Mouse (Mus musculus) neural tube, embryonic 15.5 days (tissue): ENCODE results near the gene R3hdm2. TPM values are rescaled to one million over a fixed set of nuclear protein-coding genes. Genes with fewer than 3 reads are reported as not detected.
A peak's percentile ranks its signal among the peaks of the same experiment; 100 is the strongest.

Source experiments
- ATAC-seq: fragments of 200-750 bp; cut with Nextera tagmentation; 2 replicates; pipeline ENCODE4 v1.8.0; 2017; ENCODE audit warnings: mild to moderate bottlenecking, moderate TSS enrichment, moderate library complexity; ENCODE audit not compliant: low FRiP score
- H3K27ac ChIP-seq: fragments of 300-500 bp; sonication (generic); replicated peaks from 2 replicates; pipeline ENCODE4 v1.5.1; 2015; ENCODE audit warnings: mild to moderate bottlenecking, inconsistent platforms
- H3K27me3 ChIP-seq: fragments of 300-500 bp; sonication (generic); replicated peaks from 2 replicates; pipeline ENCODE4 v1.6.1; 2015; ENCODE audit warnings: inconsistent platforms
- H3K36me3 ChIP-seq: fragments of 300-500 bp; sonication (generic); 2 replicates; pipeline ENCODE4 v1.6.1; 2015; ENCODE audit warnings: inconsistent platforms
- H3K4me1 ChIP-seq: fragments of 300-500 bp; sonication (generic); 2 replicates; pipeline ENCODE4 v1.6.1; 2015; ENCODE audit warnings: inconsistent platforms
- H3K4me2 ChIP-seq: fragments of 300-500 bp; sonication (generic); 2 replicates; pipeline ENCODE4 v1.6.1; 2015; ENCODE audit warnings: inconsistent platforms, mild to moderate bottlenecking, moderate library complexity
- H3K4me3 ChIP-seq: fragments of 300-500 bp; sonication (generic); replicated peaks from 2 replicates; pipeline ENCODE4 v1.5.1; 2015; ENCODE audit warnings: mild to moderate bottlenecking, inconsistent platforms
- H3K9ac ChIP-seq: fragments of 300-500 bp; sonication (generic); replicated peaks from 2 replicates; pipeline ENCODE4 v1.6.1; 2015; ENCODE audit warnings: mild to moderate bottlenecking, inconsistent platforms
- H3K9me3 ChIP-seq: fragments of 300-500 bp; sonication (generic); replicated peaks from 2 replicates; pipeline ENCODE4 v1.6.1; 2016; ENCODE audit warnings: inconsistent platforms
- WGBS: fragments of 180-500 bp; shearing (Covaris S2); methylation state at CpG from one replicate; pipeline ENCODE4 v1.1.7; 2015; ENCODE audit warnings: mixed read lengths; 5-methylcytosine and 5-hydroxymethylcytosine counted together
- polyA plus RNA-seq: library from polyadenylated mRNA; unstranded; fragments of >200 nt; fragmentation: Nextera tagmentation; extraction: Ambion mirVana; gene quantifications from 2 replicates; pipeline ENCODE4 v1.2.1, GENCODE M21; 2015

Gene R3hdm2
- polyA plus RNA-seq, 1 experiment from 2014 or later = 30.7 TPM

- Histone ChIP-seq H3K36me3 (no peaks in the 10 kb centered on the region), H3K4me1 (peaks cover 8% of the 10 kb centered on the region; the same call in 1 of the 2 replicates), H3K9me3 (no peaks in the 10 kb centered on the region), H3K27me3 (0 out of 2 replicates have a peak, but pooled peaks cover 2% of the 10 kb centered on the region), H3K9ac (no peak overlapping the region), H3K4me3 (no peak overlapping the region), H3K27ac (no peak overlapping the region), H3K4me2 (no peak overlapping the region)
- 57% methylated on average over 10 of the region's 10 CpGs for WGBS
- ATAC-seq = no peak
Observed at GRCm38 (mm10) chr10:127355336-127355735, 24.8 kb upstream of the R3hdm2 start.

GRCm38 (mm10) chr10:127360714-127361113 lies 19.4 kb upstream of the R3hdm2 start:
- H3K9me3 ChIP-seq = no peaks in the 10 kb centered on the region
- no peak overlapping the region for H3K4me2 ChIP-seq
- no peak overlapping the region for H3K9ac ChIP-seq
- H3K4me3 ChIP-seq = no peak overlapping the region
- ATAC-seq = no peak
- 84% methylated on average over 3 of the region's 3 CpGs for WGBS
- H3K27ac ChIP-seq = no peak overlapping the region
- H3K36me3 ChIP-seq = no peaks in the 10 kb centered on the region
- no peaks in the 10 kb centered on the region for H3K4me1 ChIP-seq
- H3K27me3 ChIP-seq = no peaks in the 10 kb centered on the region

GRCm38 (mm10) chr10:127367116-127367515 lies 13.0 kb upstream of the R3hdm2 start:
- no peak overlapping the region for H3K4me2 ChIP-seq
- no peaks in the 10 kb centered on the region for H3K27me3 ChIP-seq
- no peak overlapping the region for H3K9ac ChIP-seq
- no peak for ATAC-seq
- H3K9me3 ChIP-seq = no peaks in the 10 kb centered on the region
- H3K27ac ChIP-seq = no peak overlapping the region
- no peak overlapping the region for H3K4me3 ChIP-seq
- no peaks in the 10 kb centered on the region for H3K36me3 ChIP-seq
- H3K4me1 ChIP-seq = no peaks in the 10 kb centered on the region
- 87% methylated on average over 5 of the region's 5 CpGs for WGBS

DNA sequence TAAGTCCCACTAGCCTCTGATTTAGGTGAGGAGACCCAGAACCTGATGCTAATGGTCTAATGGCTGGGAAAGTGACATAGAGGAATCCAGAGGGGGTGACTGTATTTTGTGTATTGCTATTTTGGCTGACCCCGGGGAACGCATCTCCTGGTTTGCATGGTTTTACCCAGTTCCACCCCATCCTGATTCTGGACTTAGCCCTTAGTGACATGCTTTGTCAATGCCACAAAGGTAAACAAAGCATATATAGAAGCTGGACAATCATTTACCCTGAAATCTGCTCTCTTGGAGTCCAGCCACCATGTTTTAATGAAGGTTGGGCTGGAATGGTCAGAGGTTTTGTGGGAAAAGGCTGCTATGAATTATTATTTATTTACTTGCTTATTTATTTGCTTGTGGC lies 11.9 kb upstream of the R3hdm2 start:
- Histone ChIP-seq H3K4me2 (no peak overlapping the region), H3K9ac (no peak overlapping the region), H3K27me3 (no peaks in the 10 kb centered on the region), H3K4me1 (no peaks in the 10 kb centered on the region), H3K36me3 (no peaks in the 10 kb centered on the region), H3K4me3 (no peak overlapping the region), H3K27ac (no peak overlapping the region), H3K9me3 (no peaks in the 10 kb centered on the region)
- ATAC-seq = no peak
- WGBS = 68% methylated on average over 2 of the region's 2 CpGs

GRCm38 (mm10) chr10:127369834-127370820 lies 10.0 kb upstream of the R3hdm2 start, which contains the start of gene Inhbc:
Gene Inhbc (minus strand): TSS chr10:127370431.
- Histone ChIP-seq H3K9me3 (no peaks in the 10 kb centered on the region), H3K27ac (no peak within 1 kb of the TSS), H3K9ac (no peak within 1 kb of the TSS), H3K27me3 (no peaks in the 10 kb centered on the region), H3K4me1 (no peaks in the 10 kb centered on the region), H3K4me2 (no peak within 1 kb of the TSS), H3K4me3 (no peak within 1 kb of the TSS), H3K36me3 (no peaks in the 10 kb centered on the region)
- ATAC-seq = no peak
- WGBS = 83% methylated on average over 22 of the region's 22 CpGs

DNA sequence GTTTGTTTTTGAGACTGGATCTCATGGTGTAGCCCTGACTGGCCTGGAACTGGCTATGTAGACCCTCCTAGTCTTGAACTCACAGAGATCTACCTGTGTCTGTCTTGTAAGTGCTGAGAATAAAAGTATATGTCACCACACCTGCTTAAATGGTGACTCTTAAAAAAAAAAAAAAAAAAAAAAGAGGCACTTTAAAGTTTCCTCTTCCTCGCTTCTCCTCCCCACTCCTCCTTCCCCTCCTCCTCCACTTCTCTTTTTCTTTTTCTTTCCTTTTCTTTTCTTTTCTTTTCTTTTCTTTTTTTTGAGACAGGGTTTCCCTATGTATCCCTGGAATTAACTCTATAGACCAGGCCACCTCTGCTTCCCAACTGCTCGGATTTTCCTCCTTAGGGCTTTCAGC lies 9.1 kb upstream of the R3hdm2 start:
- Histone ChIP-seq H3K9ac (no peak overlapping the region), H3K4me1 (no peaks in the 10 kb centered on the region), H3K27me3 (no peaks in the 10 kb centered on the region), H3K27ac (no peak overlapping the region), H3K4me3 (no peak overlapping the region), H3K4me2 (no peak overlapping the region), H3K36me3 (no peaks in the 10 kb centered on the region), H3K9me3 (no peaks in the 10 kb centered on the region)
- 66% methylated on average over 2 of the region's 2 CpGs for WGBS
- ATAC-seq = no peak

GRCm38 (mm10) chr10:127377700-127378099 lies 2.4 kb upstream of the R3hdm2 start:
- no peak overlapping the region for H3K9ac ChIP-seq
- no peak for ATAC-seq
- 63% methylated on average over 3 of the region's 3 CpGs for WGBS
- H3K27ac ChIP-seq = no peak overlapping the region
- no peak overlapping the region for H3K4me2 ChIP-seq
- H3K4me3 ChIP-seq = no peak overlapping the region
- H3K4me1 ChIP-seq = peaks cover 16% of the 10 kb centered on the region
- no peaks in the 10 kb centered on the region for H3K9me3 ChIP-seq
- no peaks in the 10 kb centered on the region for H3K36me3 ChIP-seq
- no peaks in the 10 kb centered on the region for H3K27me3 ChIP-seq

GRCm38 (mm10) chr10:127379654-127380053 lies 473 bp upstream of the R3hdm2 start:
- Histone ChIP-seq H3K9me3 (no peaks in the 10 kb centered on the region), H3K4me2 (peak overlapping the region; percentile 75), H3K36me3 (no peaks in the 10 kb centered on the region), H3K27me3 (no peaks in the 10 kb centered on the region), H3K4me1 (peaks cover 22% of the 10 kb centered on the region), H3K4me3 (peak overlapping the region; percentile 69), H3K9ac (peak overlapping the region; percentile 89; the same call in 1 of the 2 replicates), H3K27ac (peak overlapping the region; percentile 93)
- 90% methylated on average over 8 of the region's 8 CpGs for WGBS
- no peak for ATAC-seq

DNA sequence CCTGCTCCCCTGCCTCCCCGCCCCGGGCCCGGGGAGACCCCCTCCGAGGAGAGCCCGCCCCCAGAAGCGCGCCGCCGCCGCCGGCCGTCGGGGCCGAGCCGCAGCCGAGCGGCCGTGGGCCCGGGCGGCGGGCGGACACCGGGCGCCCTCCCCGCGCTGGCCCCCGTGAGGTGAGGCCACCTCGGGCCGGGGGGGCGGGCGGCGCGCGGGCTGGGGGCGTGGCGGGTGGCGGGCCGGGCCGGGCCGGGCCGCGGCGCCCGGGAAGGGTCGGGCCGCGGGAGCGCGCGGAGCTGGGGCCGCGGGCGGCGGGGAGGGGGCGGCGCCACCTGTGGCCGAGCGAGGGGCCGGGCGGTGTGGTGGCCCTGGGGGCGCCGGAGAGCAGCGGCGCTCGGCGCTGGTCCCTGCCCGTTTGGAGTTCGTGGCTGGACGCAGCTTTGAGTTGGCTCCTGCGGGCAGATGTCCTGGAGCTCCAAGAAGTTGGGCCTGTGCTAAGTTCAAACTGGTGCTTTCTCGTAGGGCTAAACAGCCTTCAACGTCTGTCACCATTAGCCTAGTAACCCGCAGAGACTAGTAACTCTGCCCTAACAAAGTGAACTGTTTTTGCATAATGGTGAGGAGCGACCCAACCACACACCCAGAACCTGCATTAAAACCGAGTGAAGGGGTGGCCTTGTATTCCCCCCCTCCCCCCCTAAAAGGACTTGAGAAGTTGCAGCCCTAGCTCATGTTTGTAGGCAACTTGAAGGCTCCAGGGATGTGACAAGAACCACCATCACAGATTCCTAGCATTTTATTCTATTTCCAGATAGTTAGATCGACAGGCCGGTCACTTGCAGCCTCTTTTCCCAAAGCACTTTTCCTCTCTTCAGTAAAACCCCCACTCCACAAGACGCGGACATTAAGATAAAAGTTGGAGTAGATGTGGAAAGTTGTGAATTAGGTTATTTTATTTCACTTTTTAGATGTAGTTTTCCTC lies 928 bp downstream of the R3hdm2 start:
- peak overlapping the region; percentile 69 for H3K4me3 ChIP-seq
- H3K27me3 ChIP-seq = no peaks in the 10 kb centered on the region
- no peaks in the 10 kb centered on the region for H3K9me3 ChIP-seq
- peak; percentile 83 for ATAC-seq
- peaks cover 29% of the 10 kb centered on the region for H3K4me1 ChIP-seq
- peak overlapping the region; percentile 75 for H3K4me2 ChIP-seq
- H3K9ac ChIP-seq = peak overlapping the region; percentile 89
- H3K27ac ChIP-seq = peak overlapping the region; percentile 93
- H3K36me3 ChIP-seq = no peaks in the 10 kb centered on the region
- WGBS = 3% methylated on average over 26 of the region's 79 CpGs

DNA sequence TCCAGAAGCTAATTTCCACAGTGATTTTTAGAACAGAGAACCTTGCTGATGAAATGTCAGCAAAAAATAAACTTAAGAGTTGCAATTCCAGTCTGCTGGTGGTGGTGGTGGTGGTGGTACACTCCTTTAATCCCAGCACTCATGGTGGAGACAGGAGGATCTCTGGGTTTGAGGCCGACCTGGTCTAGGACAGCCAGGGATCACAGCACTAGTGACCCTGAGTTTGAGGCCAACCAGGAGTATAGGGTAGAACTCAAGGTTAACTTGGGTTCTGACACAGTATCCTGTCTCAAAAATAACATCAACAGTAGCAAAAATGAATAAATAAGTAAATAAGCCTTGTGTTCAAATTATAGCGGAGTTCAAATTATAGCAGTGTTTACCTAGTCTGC lies 1.6 kb downstream of the R3hdm2 start:
- no peaks in the 10 kb centered on the region for H3K36me3 ChIP-seq
- 59% methylated on average over 2 of the region's 2 CpGs for WGBS
- H3K9ac ChIP-seq = no peak overlapping the region
- H3K27me3 ChIP-seq = no peaks in the 10 kb centered on the region
- peaks cover 29% of the 10 kb centered on the region for H3K4me1 ChIP-seq
- peak overlapping the region; percentile 75 for H3K4me2 ChIP-seq
- H3K9me3 ChIP-seq = no peaks in the 10 kb centered on the region
- H3K4me3 ChIP-seq = peak overlapping the region; percentile 69
- ATAC-seq = no peak
- H3K27ac ChIP-seq = peak overlapping the region; percentile 93; the same call in 1 of the 2 replicates

DNA sequence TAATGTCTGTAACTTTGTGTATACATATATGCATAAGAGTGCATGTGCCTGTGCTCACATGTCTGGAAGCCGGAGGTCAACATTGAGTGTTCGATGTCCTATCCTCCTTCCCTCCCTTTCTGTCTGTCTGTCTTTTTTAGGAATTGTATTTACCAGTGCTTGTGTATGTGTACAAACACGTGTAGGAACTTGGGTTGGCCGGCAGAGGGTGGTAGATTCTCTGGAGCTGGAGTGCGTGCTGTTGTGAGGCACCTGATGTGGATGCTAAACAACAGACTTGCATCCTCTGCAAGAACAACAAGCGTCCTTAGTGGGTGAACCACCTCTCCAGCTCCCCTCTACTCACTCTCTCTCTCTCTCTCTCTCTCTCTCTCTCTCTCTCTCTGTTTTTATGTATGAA lies 11.6 kb downstream of the R3hdm2 start:
- no peak for ATAC-seq
- peaks cover 4% of the 10 kb centered on the region; the same call in 1 of the 2 replicates for H3K4me1 ChIP-seq
- WGBS = 86% methylated on average over 6 of the region's 6 CpGs

More for the DNA sequence above, 11.6 kb downstream of the R3hdm2 start:
- H3K4me2 ChIP-seq = no peak overlapping the region
- no peak overlapping the region for H3K9ac ChIP-seq
- no peaks in the 10 kb centered on the region for H3K27me3 ChIP-seq
- H3K27ac ChIP-seq = no peak overlapping the region
- H3K36me3 ChIP-seq = 0 out of 2 replicates have a peak, but pooled peaks cover 14% of the 10 kb centered on the region
- no peak overlapping the region for H3K4me3 ChIP-seq
- no peaks in the 10 kb centered on the region for H3K9me3 ChIP-seq
